Mouse (Mus musculus) sigmoid colon, adult 10 weeks (tissue): ENCODE results near the gene Car15. TPM values are rescaled to one million over a fixed set of nuclear protein-coding genes. Genes with fewer than 3 reads are reported as not detected.

Source experiments
- polyA plus RNA-seq: library from polyadenylated mRNA; stranded (reverse); fragments of 350-450 nt; fragmentation: Illumina TruSeq; extraction: RNeasy Lipid Tissue Mini Kit (QIAGEN cat#74804); gene quantifications from one replicate; pipeline ENCODE4 v1.2.3, GENCODE M21; 2014; ENCODE audit warnings: low read depth, low replicate concordance

Gene Car15
- 1.1 TPM for polyA plus RNA-seq

GRCm38 (mm10) chr16:17838051-17838450, at the start of gene Car15:
Car15 (minus strand) TSS chr16:17838364.

GRCm38 (mm10) chr16:17832821-17833220, 5.3 kb downstream of the Car15 start, which contains the start of gene B830017H08Rik:
B830017H08Rik (plus strand) TSS chr16:17833121.

GRCm38 (mm10) chr16:17796971-17797811, 41.0 kb downstream of the Car15 start, which contains the start of gene Scarf2:
Scarf2 (plus strand) TSS chr16:17797282.

Other genes with a start within 250 kb of the Car15 start
- 15.8 TPM for gene Smpd4, start 219.0 kb downstream of the Car15 start, polyA plus RNA-seq
- 0.85 TPM for gene Ccdc74a, start 191.9 kb downstream of the Car15 start, polyA plus RNA-seq
- 13.7 TPM for gene Med15, start 105.5 kb downstream of the Car15 start, polyA plus RNA-seq
- 10.7 TPM for gene Klhl22, start 78.7 kb downstream of the Car15 start, polyA plus RNA-seq
- gene Scarf2, start 41.1 kb downstream of the Car15 start, polyA plus RNA-seq = not detected
- not detected for gene B830017H08Rik, start 5.2 kb downstream of the Car15 start, polyA plus RNA-seq
- gene Gm20518, start 53.3 kb upstream of the Car15 start, polyA plus RNA-seq = not detected
- gene Tssk1, start 55.9 kb upstream of the Car15 start, polyA plus RNA-seq = not detected
- gene Dgcr2, start 60.2 kb upstream of the Car15 start, polyA plus RNA-seq = 9.9 TPM
- not detected for gene Tssk2, start 60.3 kb upstream of the Car15 start, polyA plus RNA-seq
- gene Ess2, start 73.0 kb upstream of the Car15 start, polyA plus RNA-seq = 3.5 TPM
- gene Gsc2, start 76.7 kb upstream of the Car15 start, polyA plus RNA-seq = not detected
- gene Slc25a1, start 89.9 kb upstream of the Car15 start, polyA plus RNA-seq = 14.8 TPM
- gene Vpreb2, start 142.1 kb upstream of the Car15 start, polyA plus RNA-seq = not detected
- 2.8 TPM for gene Dgcr6, start 214.5 kb upstream of the Car15 start, polyA plus RNA-seq